Mouse (Mus musculus): Measurements from ENCODE around the gene Cyp2d11.

DNA sequence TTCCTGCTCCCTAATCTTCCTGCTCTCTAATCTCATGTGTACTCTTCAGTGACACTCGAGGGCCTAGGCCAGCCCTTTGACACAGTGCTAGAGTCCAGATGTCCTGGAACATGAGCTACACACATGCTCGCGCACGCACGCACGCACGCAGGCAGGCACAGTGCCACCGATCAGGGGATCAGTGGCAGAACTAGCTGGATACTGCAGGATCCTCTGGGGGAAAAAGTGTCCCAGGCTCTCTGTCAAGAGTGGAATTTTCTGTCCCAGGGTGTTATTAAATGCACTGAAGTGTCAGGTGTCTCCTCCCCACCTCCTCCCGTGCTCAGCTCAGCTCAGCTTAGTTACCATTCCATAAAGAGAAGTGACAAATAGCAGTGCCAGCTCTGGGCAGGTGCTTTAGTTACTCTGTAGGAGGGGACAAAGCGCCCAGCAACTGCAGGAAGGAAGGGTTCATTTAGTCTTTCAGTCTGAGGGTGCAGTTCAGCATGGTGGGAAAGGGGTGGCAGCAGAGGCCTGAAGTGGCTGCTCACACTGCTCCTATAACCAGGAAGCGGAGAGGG lies 32.3 kb downstream of the Cyp2d11 start:
- TF ChIP-seq CTCF (conservative IDR thresholded peaks at IDR 0.05; ENCODE audit: low read length): peak; percentile 12
- no peak for TF ChIP-seq POU5F1 (IDR thresholded peaks at IDR 0.05; ENCODE audit: borderline replicate concordance, low read length)
